Mouse (Mus musculus): ENCODE results near the gene Abhd12.
"Not testable (repeated sequence)": the region's sequence is repeated elsewhere in the genome, so short reads cannot be mapped to it uniquely, and the experiment has no call there.

Abhd12 gene

DNA sequence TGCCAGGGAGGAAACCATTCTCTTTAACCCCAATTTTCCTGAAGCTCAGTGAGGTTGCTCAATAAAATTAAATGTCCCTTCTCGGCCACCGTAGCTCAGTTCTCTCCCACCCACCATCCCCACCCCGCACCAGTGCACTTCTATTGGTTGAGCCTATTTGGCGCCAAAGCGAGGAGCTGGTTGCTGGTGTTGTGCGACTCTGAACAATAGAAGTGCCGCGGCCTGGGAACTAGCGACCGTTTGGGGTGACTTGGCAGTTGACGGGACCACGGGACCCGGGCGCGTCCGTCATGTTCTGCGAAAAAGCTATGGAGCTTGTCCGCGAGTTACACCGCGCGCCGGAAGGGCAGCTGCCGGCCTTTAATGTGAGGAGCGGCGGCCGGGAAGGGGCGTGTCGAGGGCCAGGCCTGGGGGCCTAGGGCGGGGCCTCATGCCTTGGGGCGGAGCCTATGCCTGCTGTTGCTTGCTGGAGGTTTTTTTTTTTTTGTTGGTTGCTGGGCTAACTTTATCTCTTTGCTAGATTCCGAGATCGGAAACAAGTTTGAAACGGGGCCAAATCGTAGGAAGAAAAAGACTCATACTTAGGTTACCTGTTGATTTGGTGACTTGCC, 5.0 kb upstream of the Abhd12 start:
- peak; percentile 91 to 92 for DNase-seq (ENCODE audit: low spot score in 2 of 2)

DNA sequence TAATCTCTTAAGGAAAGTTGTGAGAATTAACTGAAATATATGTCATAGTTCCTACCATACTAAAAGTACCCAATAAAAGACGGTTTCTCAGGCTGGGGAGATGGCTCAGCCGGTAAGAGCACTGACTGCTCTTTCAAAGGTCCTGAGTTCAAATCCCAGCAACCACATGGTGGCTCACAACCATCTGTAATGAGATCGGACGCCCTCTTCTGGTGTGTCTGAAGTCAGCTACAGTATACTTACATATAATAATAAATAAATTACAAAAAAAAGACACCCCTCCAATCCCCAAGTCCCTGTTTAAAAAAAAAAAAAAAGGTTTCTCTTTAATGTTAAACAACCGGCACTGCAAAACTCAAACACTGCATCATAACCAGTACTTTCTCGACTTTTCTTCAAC, 4.3 kb upstream of the Abhd12 start:
- not testable (repeated sequence) for DNase-seq (ENCODE audit: low spot score in 2 of 2)

DNA sequence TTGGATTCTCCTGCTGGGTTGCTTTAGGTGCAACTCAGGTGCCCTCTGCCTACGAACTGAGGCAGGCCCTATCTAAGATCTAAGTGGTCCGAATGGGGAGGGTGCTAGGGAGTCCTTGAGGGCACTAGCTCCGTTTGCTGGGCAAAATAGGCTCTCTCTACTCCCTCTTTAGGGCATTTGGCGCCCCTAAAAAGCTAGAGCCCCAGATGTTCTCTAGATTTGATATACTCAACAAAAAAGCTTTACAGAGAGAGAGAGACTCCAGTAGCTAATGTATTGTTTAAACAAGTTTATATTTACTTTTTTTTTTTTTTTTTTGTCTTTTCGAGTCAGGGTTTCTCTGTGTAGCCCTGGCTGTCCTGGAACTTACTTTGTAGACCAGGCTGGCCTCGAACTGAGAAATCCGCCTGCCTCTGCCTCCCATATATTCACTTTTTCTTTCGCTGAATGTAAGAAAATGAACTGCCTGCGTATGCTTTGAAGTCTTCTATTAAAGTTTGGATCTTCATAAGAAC, 452 bp upstream of the Abhd12 start, which contains the start of gene Gins1:
Gene Gins1 (plus strand): TSS at position 465 of the 515 bp plus-strand sequence.
- no peak for DNase-seq (ENCODE audit: low spot score in 2 of 2)

DNA sequence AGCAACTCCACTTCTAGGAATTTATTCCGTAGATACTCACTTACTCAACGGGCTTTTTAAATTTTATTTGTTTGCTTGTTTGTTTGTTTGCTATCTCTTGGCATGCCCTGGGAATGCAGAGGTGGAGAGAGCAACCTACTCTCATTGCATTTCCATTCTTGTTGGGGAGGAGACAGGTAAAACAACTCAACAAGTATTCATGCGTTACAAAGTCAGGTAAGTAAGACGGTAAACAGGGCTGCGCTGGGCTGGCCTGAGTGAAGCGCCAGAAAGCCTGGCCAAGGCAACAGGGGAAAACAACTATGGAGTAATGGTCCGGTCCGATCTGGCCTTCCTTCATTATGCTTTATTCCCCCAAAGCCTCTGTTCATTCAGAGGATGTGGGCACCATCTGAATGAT, 2.2 kb downstream of the Abhd12 start:
- DNase-seq (ENCODE audit: low spot score in 2 of 2), result no peak

DNA sequence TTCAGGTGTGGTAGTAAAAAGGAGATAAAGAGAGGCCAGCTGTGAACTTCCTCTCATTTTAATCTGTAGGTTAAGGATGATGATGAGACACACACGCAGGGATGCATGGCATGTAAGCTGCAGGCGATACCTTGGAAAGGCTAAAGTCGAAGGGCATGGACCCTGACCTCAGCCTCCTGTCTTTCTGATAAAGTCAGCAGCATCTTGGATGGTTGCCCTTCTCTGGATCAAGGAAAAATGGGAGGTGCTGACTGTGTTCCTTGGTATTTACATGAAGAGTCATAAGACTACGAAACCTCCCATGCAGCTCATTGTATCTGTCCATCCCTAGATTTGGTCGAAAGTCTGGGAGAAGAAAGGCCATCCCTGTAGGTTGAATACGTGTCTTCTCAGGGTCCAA, 4.2 kb downstream of the Abhd12 start:
- no peak for DNase-seq (ENCODE audit: low spot score in 2 of 2)

DNA sequence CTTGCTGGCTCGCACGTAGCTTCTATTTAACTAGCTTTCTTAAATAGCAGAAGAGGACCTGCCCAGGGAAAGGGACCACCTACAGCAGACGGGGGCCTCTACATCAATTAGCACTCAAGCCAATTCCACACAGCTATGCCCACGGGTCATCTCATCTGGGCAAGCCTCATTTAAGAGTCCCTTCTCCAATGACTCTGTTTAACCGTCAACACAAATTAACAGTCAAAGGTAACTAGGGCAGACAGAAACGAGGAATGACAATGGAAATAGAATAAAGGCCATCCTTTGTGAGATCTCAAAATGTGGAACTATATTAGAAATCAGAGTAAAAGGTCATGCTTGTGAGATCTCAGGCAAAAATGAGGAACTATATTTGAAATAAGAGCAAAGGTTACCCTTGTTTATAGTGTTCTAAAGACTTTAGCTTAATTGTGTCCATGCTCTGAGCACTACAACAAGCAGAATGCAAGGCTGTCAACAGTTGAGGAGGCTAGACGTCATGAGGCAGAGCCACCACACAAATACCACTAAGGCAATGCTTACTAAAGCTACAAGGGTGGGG, 8.8 kb downstream of the Abhd12 start:
- DNase-seq (ENCODE audit: low spot score in 2 of 2), result no peak

DNA sequence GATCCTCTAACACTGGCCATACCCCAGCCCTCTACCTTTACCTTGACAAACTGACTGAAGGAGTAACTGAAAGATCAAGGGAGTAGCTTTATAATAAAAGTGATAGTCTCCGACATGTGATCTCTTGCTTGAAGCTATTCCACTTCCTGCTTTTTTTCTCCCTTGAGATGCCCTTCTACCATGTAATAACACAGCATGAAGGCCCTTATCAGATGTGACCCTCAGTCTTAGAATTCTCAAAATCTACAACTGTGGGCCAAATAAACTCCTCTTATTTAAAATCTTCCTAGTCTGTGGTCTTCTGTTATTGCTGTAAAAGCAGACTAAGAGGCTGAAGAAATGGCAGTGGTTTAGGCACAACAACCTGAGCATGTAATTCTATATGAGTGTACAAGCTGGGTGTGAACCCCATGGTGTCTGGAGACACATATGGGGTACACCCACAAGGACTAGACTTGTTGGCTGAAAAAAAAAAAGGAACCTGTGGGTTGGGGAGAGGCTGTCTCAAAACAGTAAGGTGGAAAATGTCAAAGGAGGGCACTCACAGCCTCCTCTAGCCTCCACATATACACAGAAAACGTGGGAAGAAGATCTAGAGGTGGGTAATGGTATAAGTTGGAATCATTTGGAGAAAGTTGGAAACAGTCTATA, 9.8 kb downstream of the Abhd12 start:
- DNase-seq (ENCODE audit: low spot score in 2 of 2), result no peak

DNA sequence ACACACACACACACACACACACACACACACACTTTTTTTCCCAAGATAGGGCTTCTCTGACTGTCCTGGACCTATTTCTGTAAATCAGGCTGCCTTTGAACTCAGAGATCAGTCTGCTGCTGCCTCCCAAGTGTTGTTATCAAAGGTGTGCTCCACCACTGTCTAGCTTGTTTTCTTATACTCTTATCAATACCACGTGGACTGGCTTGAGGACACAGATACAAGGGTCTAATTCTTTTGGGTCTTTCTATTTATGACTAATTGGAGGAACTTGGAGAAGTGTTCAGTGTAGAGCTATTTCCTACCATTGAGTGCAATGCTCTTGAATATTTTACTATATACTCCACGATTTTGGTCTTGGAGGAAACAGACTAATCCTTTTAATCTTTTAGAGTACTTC, 17.2 kb downstream of the Abhd12 start:
- no peak for DNase-seq (ENCODE audit: low spot score in 2 of 2)

DNA sequence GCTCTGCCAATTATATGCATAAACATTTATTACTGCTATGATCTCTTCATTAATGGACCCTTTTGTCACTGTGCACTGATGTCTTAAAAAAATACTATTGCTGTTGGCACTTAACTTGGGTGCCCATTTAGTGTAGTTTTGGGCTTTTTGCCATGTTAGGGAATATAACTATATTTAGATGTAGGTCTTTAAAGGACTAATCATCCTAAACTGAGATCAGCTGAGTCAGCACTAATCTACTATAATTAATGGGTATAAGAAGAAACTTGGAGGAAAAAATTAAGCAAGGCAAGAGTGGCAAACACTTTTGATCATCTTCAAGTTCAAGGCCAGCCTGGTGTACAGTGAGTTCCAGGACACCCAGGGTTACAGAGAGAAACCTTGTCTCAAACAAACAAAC, 18.2 kb downstream of the Abhd12 start:
- no peak for DNase-seq (ENCODE audit: low spot score in 2 of 2)

DNA sequence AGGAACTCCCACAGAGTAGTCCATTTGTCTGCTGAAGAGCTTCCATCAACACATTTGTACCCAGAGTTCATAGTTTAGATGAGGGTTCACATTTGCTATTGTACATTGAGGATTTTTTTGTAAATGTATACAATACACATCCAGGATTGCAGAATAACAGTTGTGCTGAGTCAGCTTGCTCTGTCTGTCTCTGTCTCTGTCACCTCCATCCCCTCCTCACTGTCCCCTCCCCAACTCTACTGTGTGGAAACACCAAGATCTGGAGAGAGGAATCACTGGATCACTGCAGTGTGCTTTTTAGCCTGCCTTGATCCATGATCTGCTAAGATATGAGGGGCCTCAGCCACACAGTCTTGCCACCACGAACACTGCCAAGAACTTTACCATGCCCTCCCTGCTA, 18.7 kb downstream of the Abhd12 start:
- no peak for DNase-seq (ENCODE audit: low spot score in 2 of 2)

DNA sequence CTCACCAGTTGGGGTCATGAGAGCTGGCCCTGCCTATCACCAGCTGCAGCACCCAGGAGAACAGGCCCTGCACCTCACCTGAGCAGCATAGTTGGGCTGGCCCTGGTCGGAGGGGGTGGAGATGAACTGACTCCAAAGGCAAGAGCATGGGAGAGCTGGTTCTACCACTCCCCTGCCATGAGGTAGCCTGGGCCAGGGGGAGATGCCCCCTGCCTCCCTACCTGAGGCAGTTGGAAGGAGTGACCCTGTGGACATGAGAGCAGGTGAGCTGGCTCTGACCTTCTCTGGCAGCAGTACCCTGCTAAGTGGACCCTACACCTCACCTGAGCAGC, 19.8 kb downstream of the Abhd12 start:
- DNase-seq (ENCODE audit: low spot score in 2 of 2), result no peak

DNA sequence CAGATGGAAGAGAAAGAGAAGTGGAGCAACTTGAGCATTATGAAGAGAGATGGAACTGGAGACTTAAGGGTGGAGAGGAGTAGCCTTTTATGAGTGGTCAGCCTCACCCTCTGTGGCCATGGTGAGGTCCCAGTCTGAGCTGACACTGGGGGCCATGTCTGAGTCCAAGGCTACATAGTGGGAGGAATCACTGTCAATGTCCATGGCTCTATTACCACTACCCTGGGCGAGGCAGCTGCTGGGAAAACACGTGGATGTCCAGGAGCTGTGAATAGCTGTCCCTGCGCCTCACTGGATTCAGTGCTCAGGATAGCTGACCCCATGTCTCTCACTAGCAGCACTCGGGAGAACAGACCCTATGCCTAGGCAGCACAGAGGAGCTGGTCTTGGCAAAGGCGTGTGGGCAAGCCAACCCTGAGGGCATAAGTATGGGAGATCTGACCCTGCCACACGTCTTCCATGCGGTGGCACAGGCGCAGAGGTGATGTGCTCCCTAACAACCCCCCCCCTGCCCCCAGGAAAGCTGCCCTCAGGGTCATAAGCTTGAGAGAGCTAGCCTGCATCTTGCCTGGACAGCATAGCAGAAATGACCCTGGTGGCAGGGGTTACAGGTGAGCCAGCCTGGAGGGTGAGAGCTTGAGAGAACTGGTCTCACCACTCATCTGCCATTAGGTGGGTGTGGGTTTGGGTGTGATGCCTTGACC, 20.3 kb downstream of the Abhd12 start:
- DNase-seq (ENCODE audit: low spot score in 2 of 2), result no peak

DNA sequence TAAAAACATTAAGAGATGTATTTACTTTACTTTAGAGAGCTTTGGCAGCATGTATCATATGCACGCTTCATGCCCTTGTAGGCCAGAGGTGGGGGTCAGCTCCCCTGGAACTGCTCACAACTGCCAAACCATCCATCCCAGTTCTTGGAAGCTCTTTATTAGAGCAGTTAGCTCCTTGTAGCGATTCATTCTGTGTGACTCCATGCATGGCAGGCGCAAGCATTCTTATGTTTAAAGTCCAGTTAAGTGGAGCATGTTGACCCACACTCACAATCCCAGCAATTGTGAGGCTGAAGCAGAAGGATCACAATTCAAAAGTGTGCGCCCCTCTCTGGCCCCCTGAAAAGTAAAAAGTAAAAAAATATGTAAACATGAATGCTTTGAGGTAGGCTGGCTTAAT, 27.0 kb downstream of the Abhd12 start:
- no peak for DNase-seq (ENCODE audit: low spot score in 2 of 2)

DNA sequence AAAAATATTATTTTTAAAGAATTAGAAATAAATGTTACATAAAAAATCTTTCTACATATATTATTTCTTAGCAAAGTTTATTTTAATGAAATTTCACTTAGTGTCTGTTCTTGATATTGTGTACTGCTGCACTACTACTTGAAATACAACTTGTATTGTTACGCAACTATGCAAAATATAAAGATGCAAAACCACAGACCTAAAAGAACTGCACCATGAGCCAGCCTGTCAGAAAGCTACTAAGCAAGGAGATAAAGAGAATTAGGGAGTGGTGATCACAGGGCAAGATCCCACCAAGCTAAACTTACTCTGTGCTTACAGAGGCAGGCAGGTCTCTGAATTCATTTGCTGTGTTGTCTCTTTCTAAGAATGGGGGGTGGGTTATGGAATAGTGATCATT, 29.3 kb downstream of the Abhd12 start:
- no peak for DNase-seq (ENCODE audit: low spot score in 2 of 2)

DNA sequence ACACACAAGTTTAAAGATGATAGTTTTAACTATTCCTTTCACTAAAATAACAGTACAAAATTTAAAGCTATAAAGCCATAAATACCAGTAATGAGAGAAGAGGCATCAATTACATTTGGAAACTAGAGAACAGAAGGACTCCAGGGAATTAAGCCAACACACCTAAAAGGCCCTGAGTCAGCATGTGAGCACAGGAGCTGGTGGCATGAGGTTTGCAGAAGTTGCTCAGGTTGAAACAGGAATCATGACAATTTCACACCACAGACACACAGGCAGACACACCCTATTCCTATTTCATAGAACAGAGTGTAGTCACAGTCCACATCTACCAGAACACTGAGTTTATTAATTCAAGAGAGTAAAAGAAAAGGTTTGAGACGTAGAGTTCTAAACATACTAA, 30.0 kb downstream of the Abhd12 start:
- DNase-seq (ENCODE audit: low spot score in 2 of 2), result no peak

DNA sequence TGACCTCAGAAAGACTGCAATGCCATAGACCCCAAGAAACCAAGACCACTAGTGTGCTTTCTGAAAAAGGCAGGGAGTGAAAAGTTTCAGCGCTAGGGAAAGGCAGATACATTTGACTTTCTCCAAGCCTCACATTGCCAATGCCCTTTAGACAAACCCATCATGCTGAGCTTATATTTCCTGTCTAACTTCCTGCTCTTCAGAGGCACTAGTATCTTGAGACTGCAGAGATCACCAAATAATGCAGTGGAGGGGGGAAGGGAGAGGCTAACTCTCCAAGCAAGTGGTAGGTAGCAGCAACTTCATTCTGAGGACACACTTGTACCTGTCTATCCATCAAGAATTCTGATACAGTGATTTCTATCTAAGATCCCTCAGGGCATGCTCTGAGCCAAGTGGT, 35.1 kb downstream of the Abhd12 start:
- no peak for DNase-seq (ENCODE audit: low spot score in 2 of 2)

DNA sequence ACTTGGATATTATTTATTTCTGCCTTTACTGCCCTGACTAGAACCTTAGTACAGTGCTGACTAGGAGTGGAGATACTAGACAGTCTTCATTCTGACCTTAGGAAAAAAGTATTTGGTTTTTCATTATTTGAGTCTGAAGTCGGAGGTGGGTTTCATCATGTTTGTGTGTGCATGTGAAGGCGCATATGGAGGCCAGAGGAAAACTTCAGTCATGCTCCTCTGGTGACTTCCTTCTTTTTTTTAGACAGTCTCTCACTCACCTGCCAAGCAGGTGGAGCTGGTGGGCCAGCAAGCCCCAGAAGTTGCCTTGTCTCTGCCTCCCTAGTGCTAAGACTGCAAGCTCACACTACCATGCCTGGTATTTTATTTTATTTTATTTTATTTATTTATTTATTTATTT, 37.5 kb downstream of the Abhd12 start:
- no peak for DNase-seq (ENCODE audit: low spot score in 2 of 2)

DNA sequence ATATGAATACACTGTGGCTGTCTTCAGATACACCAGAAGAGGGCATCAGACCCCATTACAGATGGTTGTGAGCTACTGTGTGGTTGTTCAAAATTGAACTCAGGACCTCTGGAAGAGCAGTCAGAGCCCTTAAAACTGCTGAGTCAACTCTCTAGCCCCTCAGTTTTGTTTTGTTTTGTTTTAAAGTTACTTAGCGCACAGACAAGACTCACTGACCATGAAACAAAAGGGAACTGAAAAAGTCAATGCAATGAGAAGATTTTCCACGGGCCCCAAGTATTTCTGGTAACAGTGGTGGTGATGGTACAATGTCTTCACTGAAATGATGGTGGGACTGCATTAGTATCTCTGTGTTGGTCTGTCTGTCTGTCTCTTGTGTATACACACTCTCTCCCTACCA, 43.4 kb downstream of the Abhd12 start:
- DNase-seq (ENCODE audit: low spot score in 2 of 2), result no peak

DNA sequence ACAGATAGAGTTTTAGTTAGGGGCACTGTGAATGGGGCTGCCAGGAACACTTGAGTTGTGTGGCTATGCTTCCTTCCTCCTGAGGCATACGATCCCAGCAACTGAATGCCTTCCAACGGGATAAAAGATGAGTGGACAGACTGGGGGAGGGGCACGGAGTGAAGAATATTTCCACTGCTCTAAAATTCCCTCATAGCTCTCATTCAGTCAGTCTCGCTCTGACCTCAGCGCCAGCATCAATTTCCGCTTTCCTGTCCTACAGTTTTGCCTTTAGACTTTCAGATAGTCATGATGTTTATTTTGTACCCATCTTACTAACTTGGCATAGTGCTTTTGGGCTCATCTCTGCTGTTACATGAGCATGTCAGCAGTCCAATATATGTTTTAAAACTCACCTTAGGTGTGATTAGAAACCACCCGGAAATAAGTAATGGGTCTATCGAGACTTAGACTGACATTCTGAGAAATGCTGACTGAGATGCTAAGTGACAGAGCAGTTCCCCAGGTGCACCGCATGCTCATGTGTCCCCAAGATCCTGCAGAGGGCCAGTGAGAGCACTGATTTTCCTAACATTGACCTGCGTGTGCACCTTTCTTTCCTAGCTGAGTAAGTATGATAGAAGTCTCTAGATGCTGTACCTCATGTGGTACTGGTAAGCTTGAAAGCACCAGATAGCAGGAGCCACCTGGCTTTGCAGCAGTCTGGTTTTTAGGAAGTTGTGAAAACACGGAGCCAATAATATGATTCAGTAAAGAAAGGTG, 44.7 kb downstream of the Abhd12 start:
- no peak for DNase-seq (ENCODE audit: low spot score in 2 of 2)

DNA sequence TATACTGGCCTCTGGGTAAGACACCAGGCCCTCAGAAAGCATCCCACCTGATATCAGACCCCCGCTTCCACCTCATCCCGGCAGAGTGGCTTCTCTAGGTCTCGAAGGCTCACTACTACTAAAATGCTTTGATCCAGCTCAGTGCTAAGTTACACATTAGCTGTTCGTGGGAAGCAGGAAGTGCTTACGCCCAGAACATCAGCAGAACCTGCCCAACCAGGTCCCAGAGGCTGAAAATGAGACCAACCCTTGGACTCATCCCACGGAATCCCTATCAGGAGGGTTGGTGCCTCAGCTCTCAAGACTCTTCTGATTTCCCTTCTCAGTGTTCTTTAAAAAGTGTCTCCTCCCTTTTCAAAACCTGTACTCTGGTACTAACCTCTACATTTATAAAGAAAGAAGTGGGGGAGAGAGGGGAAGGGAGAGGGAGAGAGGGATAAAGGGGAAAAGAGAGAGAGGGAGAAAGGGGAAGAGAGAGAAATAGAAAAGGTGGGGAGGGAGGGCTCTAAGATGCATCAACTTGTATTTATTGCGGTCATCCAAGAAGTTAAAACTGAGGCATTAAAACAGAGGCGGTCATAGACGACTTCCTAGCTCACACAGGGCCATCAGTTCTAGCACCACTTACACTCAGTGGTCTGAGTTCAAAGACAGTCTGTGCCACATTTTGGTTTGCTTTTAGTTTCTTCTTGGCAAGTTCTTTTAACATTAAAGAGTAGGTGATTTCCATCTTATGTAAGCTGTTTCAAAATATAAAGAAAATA, 45.6 kb downstream of the Abhd12 start:
- no peak for DNase-seq (ENCODE audit: low spot score in 2 of 2)

DNA sequence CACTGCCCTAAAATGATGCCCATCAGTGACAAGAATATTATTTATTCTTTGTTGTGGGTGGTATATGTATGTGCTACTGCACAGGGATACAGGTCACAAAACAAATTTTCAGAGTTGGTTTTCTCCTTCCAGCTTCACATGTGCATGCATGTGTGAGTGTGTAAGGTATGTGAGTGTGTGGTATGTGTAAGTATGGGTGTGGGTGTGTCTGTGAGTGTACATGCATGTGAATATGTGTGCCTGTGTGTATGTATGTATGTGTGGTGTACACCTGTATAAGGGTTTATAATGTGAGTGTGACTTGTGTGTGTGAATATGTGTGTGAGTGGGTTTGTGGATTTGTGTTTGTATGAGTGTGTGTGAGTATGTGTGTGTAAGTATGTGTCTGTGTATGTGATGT, 49.4 kb downstream of the Abhd12 start:
- no peak for DNase-seq (ENCODE audit: low spot score in 2 of 2)

All from spleen, postnatal 14 days (tissue).